8 mouse cellular contexts compared by ENCODE assay signal in genomic region chr13:56609103-56609856, GRCm38 (mm10). TPM values are rescaled to one million over a fixed set of nuclear protein-coding genes. Genes with fewer than 3 reads are reported as not detected.
DNase-seq lines count a peak whose midpoint lies in the region; ATAC-seq and TF ChIP-seq lines count a peak whose summit lies in the region.

TSS of gene Tgfbi (plus strand) at chr13:56609523.

- no peak for TF ChIP-seq CTCF in lung, adult 2 months (IDR thresholded peaks at IDR 0.05; ENCODE audit: insufficient read depth, low read length)

- peak; percentile 37; the same call in 1 of the 2 replicates for TF ChIP-seq POLR2A in lung, adult 2 months (IDR thresholded peaks at IDR 0.05; ENCODE audit: borderline replicate concordance, extremely low read depth, low read depth, low read length)

- peaks cover 18% of the 10 kb centered on the region for H3K4me1 ChIP-seq in lung, adult 2 months (ENCODE audit: control insufficient read depth, insufficient read depth, low read length)
- peaks cover 6% of the 10 kb centered on the region; the same call in 1 of the 2 replicates for H3K4me1 ChIP-seq in neural tube, embryonic 14.5 days (ENCODE audit: control insufficient read depth, insufficient read depth, low read length)

- peak within 1 kb of the TSS; percentile 40 for H3K4me3 ChIP-seq in lung, adult 2 months (replicated peaks; ENCODE audit: extremely low read depth, low read depth, low read length)
- peak within 1 kb of the TSS; percentile 40 for H3K4me3 ChIP-seq in neural tube, embryonic 14.5 days (ENCODE audit: low read depth, low read length)

- no peak within 1 kb of the TSS for H3K27ac ChIP-seq in neural tube, embryonic 14.5 days (ENCODE audit: low read depth, low read length)

- peak; percentile 73 for ATAC-seq in neural tube, embryonic 14.5 days (ENCODE audit: low read depth)

- peak; percentile 46 for DNase-seq in right cerebral cortex, postnatal 4 days
- no peak for DNase-seq in right cerebral cortex, postnatal 36 days (ENCODE audit: low spot score in 2 of 2)
- DNase-seq in embryo, embryonic 9.5 days (ENCODE audit: extremely low spot score) = peak; percentile 74
- DNase-seq in heart, adult 18-20 months = peak; percentile 67 to 70
- DNase-seq in kidney, adult 11 months = peak; percentile 42
- DNase-seq in lung, adult 2 months = peak; percentile 51
- no peak for DNase-seq in adipocyte (ENCODE audit: low spot score)

- H3K9ac ChIP-seq in neural tube, embryonic 14.5 days (replicated peaks; ENCODE audit: low read depth, low read length) = peak within 1 kb of the TSS; percentile 57

- WGBS in lung, adult 2 months = 3% methylated on average over 36 of the region's 36 CpGs
- 4% methylated on average over 29 of the region's 36 CpGs for WGBS in neural tube, embryonic 14.5 days

- H3K36me3 ChIP-seq in neural tube, embryonic 14.5 days (ENCODE audit: control insufficient read depth, insufficient read depth, low read length) = no peaks in the 10 kb centered on the region

- H3K27me3 ChIP-seq in neural tube, embryonic 14.5 days (ENCODE audit: control insufficient read depth, insufficient read depth, low read length) = 0 out of 2 replicates have a peak, but pooled peaks cover 2% of the 10 kb centered on the region

- H3K9me3 ChIP-seq in neural tube, embryonic 14.5 days (ENCODE audit: control insufficient read depth, low read length) = no peaks in the 10 kb centered on the region

- peak within 1 kb of the TSS; percentile 89 for H3K4me2 ChIP-seq in neural tube, embryonic 14.5 days (ENCODE audit: low read depth, low read length)

RNA-seq across cellular contexts. Expression of gene Tgfbi, which starts in this region (rescaled TPM):
- 10 to 100 TPM; 19.5 to 22.9 TPM for total RNA-seq in heart, adult 18-20 months (2021)
- polyA plus RNA-seq in lung, adult 2 months (2012; rRNA removed) = 50.8 and 53.9 TPM in 2 replicates
- polyA plus RNA-seq in neural tube, embryonic 14.5 days (2014; fragmentation: Nextera tagmentation; extraction: Ambion mirVana) = 0.87 and 7.9 TPM in 2 replicates

Comparison
In these comparisons a context has a peak if more than half of its experiments do, and no peak if none do; other contexts are left out.
1. DNase-seq: peak in right cerebral cortex, postnatal 4 days (single experiment), embryo, embryonic 9.5 days (single experiment), heart, adult 18-20 months (2 of 2), kidney, adult 11 months (single experiment) and lung, adult 2 months (single experiment); none in right cerebral cortex, postnatal 36 days (0 of 2) and adipocyte (single experiment).